Mouse (Mus musculus) cerebellum, adult 8-10 months (tissue): ENCODE data around the gene Cep250.
"Not testable (repeated sequence)": the region's sequence is repeated elsewhere in the genome, so short reads cannot be mapped to it uniquely, and the experiment has no call there.

Experiments
- DNase-seq: peaks from one replicate; pipeline ENCODE4 v3.0.0; 2022

Gene Cep250

GRCm38 (mm10) chr2:155956134-155957059 is at the start of gene Cep250:
Cep250 (plus strand) TSS chr2:155956458.
- DNase-seq: peak; percentile 93

- no peak for DNase-seq
Measured at GRCm38 (mm10) chr2:155914684-155915083, 41.6 kb upstream of the Cep250 start.

- no peak for DNase-seq
Measured at GRCm38 (mm10) chr2:155923143-155923542, 33.1 kb upstream of the Cep250 start.

- not testable (repeated sequence) for DNase-seq
Measured at GRCm38 (mm10) chr2:155925213-155925612, 31.0 kb upstream of the Cep250 start.

GRCm38 (mm10) chr2:155928711-155929345 is 27.4 kb upstream of the Cep250 start:
- DNase-seq: no peak

GRCm38 (mm10) chr2:155929531-155930442 is 26.5 kb upstream of the Cep250 start, which contains the start of gene Uqcc1:
Uqcc1 (minus strand) TSS chr2:155930310.
- DNase-seq: peak; percentile 90

- DNase-seq: no peak
Measured at GRCm38 (mm10) chr2:155939897-155940529, 16.2 kb upstream of the Cep250 start.

- DNase-seq: no peak
Measured at GRCm38 (mm10) chr2:155940681-155941080, 15.6 kb upstream of the Cep250 start, which contains the start of gene Gm15557. Gm15557 (plus strand) TSS chr2:155940728.

GRCm38 (mm10) chr2:155941697-155942442 is 14.4 kb upstream of the Cep250 start:
- DNase-seq: no peak

- DNase-seq: no peak
Measured at GRCm38 (mm10) chr2:155943463-155943862, 12.8 kb upstream of the Cep250 start.

- DNase-seq: no peak
Measured at GRCm38 (mm10) chr2:155944685-155945084, 11.6 kb upstream of the Cep250 start.

- no peak for DNase-seq
Measured at GRCm38 (mm10) chr2:155945124-155945523, 11.1 kb upstream of the Cep250 start, which contains the start of gene Gdf5. Gdf5 (minus strand) TSS chr2:155945367.

- no peak for DNase-seq
Measured at GRCm38 (mm10) chr2:155945580-155945979, 10.7 kb upstream of the Cep250 start.

- DNase-seq: peak; percentile 41
Measured at GRCm38 (mm10) chr2:155946069-155946468, 10.2 kb upstream of the Cep250 start.

- DNase-seq: no peak
Measured at GRCm38 (mm10) chr2:155946499-155946898, 9.8 kb upstream of the Cep250 start.

GRCm38 (mm10) chr2:155947390-155948002 is 8.8 kb upstream of the Cep250 start:
- DNase-seq: no peak

GRCm38 (mm10) chr2:155949362-155949761 is 6.9 kb upstream of the Cep250 start:
- DNase-seq: no peak

GRCm38 (mm10) chr2:155952006-155952405 is 4.3 kb upstream of the Cep250 start:
- DNase-seq: peak; percentile 61

- DNase-seq: no peak
Measured at GRCm38 (mm10) chr2:155959981-155960380, 3.7 kb downstream of the Cep250 start.

- no peak for DNase-seq
Measured at GRCm38 (mm10) chr2:155961862-155962261, 5.6 kb downstream of the Cep250 start.

- peak; percentile 38 for DNase-seq
Measured at GRCm38 (mm10) chr2:155962991-155963390, 6.7 kb downstream of the Cep250 start.
